ENCODE assay signal across 33 mouse cellular contexts in genomic region chr8:116801313-116801712, GRCm38 (mm10).
A peak's percentile ranks its signal among the peaks of the same experiment; 100 is the strongest.
DNase-seq lines count a peak whose midpoint lies in the region; ATAC-seq and TF ChIP-seq lines count a peak whose summit lies in the region.
"Had no signal": no experiment of that assay in that cellular context is flagged by ENCODE, and none has a peak within 500 bp of the region (broad histone marks: within the 10 kb centered on the region; RNA-seq: fewer than 3 reads in every experiment).

No protein-coding gene starts in this region.

- TF ChIP-seq CTCF in CH12.LX (conservative IDR thresholded peaks at IDR 0.05 in 1 of 2, IDR thresholded peaks at IDR 0.05 in 1 of 2; ENCODE audit: low read depth in 2 of 2, low read length in 2 of 2) (no peak), ES-Bruce4 (IDR thresholded peaks at IDR 0.05; ENCODE audit: low read depth, low read length) (no peak)

- H3K4me3 ChIP-seq in CH12.LX (replicated peaks in 1 of 3; ENCODE audit: low read depth in 2 of 3, low read length in 2 of 3, poor library complexity in 1 of 3) (peak overlapping the region in 1 of 3 experiments; percentile 46), ES-Bruce4 (ENCODE audit: low read depth, low read length) (peak overlapping the region; percentile 52)
- no peak overlapping the region for H3K4me3 ChIP-seq in midbrain, embryonic 14.5 days (replicated peaks; ENCODE audit: low read depth, low read length)
- H3K4me3 ChIP-seq: embryonic facial prominence, embryonic 12.5 days; forebrain, embryonic 15.5 days; heart, embryonic 12.5 days; hindbrain, embryonic 13.5 days; myocyte; neural tube, embryonic 12.5 days; stomach, embryonic 15.5 days had no signal

- no peaks in the 10 kb centered on the region for H3K27me3 ChIP-seq in CH12.LX (replicated peaks)
- no peaks in the 10 kb centered on the region for H3K27me3 ChIP-seq in ES-Bruce4 (ENCODE audit: control insufficient read depth, insufficient read depth, low read length, poor library complexity, severe bottlenecking)
- no peaks in the 10 kb centered on the region for H3K27me3 ChIP-seq in midbrain, embryonic 14.5 days (ENCODE audit: control insufficient read depth, insufficient read depth, low read length)
- H3K27me3 ChIP-seq: embryonic facial prominence, embryonic 12.5 days; forebrain, embryonic 15.5 days; heart, embryonic 12.5 days; hindbrain, embryonic 13.5 days; neural tube, embryonic 12.5 days; stomach, embryonic 15.5 days had no signal

- in situ Hi-C loops in CH12.LX (cut with MboI; ENCODE audit: low pct_ligation_motif_present, low pct_unique_long_range_greater_than_20kb, low sequenced_read_pairs), result no loop called here

- H3K4me1 ChIP-seq in CH12.LX (ENCODE audit: control insufficient read depth in 1 of 2, insufficient read depth in 2 of 2) (peaks cover 4 to 23% of the 10 kb centered on the region in 2 experiments), ES-Bruce4 (ENCODE audit: control insufficient read depth, insufficient read depth, low read length) (no peaks in the 10 kb centered on the region)
- H3K4me1 ChIP-seq in midbrain, embryonic 14.5 days (ENCODE audit: control insufficient read depth, insufficient read depth, low read length), result no peaks in the 10 kb centered on the region
- H3K4me1 ChIP-seq: embryonic facial prominence, embryonic 12.5 days; forebrain, embryonic 15.5 days; heart, embryonic 12.5 days; hindbrain, embryonic 13.5 days; neural tube, embryonic 12.5 days; stomach, embryonic 15.5 days had no signal

- TF ChIP-seq POLR2A in CH12.LX (IDR thresholded peaks at IDR 0.05; ENCODE audit: low read depth, low read length) (no peak), ES-Bruce4 (IDR thresholded peaks at IDR 0.05; ENCODE audit: insufficient read depth, low read length) (no peak)

- WGBS in midbrain, embryonic 14.5 days, result 97% methylated on average over 32 of the region's 32 CpGs

- no peak overlapping the region for H3K9ac ChIP-seq in CH12.LX (ENCODE audit: insufficient read depth, low read depth)
- no peak overlapping the region for H3K9ac ChIP-seq in ES-Bruce4 (ENCODE audit: low read depth, poor library complexity, severe bottlenecking)
- H3K9ac ChIP-seq in midbrain, embryonic 14.5 days (replicated peaks; ENCODE audit: low read length), result no peak overlapping the region
- H3K9ac ChIP-seq: embryonic facial prominence, embryonic 12.5 days; forebrain, embryonic 15.5 days; heart, embryonic 12.5 days; hindbrain, embryonic 13.5 days; liver, embryonic 14.5 days; neural tube, embryonic 12.5 days; stomach, embryonic 15.5 days had no signal

- H3K9me3 ChIP-seq in CH12.LX (replicated peaks; ENCODE audit: low read length) (peaks cover 22% of the 10 kb centered on the region), ES-Bruce4 (replicated peaks; ENCODE audit: control insufficient read depth, insufficient read depth, low read length, poor library complexity, severe bottlenecking) (peaks cover 12% of the 10 kb centered on the region)
- no peaks in the 10 kb centered on the region for H3K9me3 ChIP-seq in midbrain, embryonic 14.5 days (ENCODE audit: control insufficient read depth, low read length)
- H3K9me3 ChIP-seq: embryonic facial prominence, embryonic 12.5 days; forebrain, embryonic 15.5 days; hindbrain, embryonic 13.5 days; neural tube, embryonic 12.5 days; stomach, embryonic 15.5 days had no signal

- H3K4me2 ChIP-seq in CH12.LX (ENCODE audit: insufficient read depth, low read depth, poor library complexity, severe bottlenecking), result no peak overlapping the region
- H3K4me2 ChIP-seq in midbrain, embryonic 14.5 days (ENCODE audit: low read length), result no peak overlapping the region
- H3K4me2 ChIP-seq: embryonic facial prominence, embryonic 12.5 days; forebrain, embryonic 15.5 days; heart, embryonic 12.5 days; hindbrain, embryonic 13.5 days; midbrain, embryonic 11.5 days; neural tube, embryonic 12.5 days; stomach, embryonic 15.5 days had no signal

- no peak for TF ChIP-seq EP300 in CH12.LX (IDR thresholded peaks at IDR 0.05; ENCODE audit: low read length)
- TF ChIP-seq EP300 in ES-Bruce4 (IDR thresholded peaks at IDR 0.05; ENCODE audit: insufficient read depth, low read depth, low read length), result no peak

- H3K36me3 ChIP-seq in CH12.LX (replicated peaks in 1 of 2; ENCODE audit: control insufficient read depth in 1 of 2, insufficient read depth in 1 of 2, low read length in 1 of 2), result no peaks in the 10 kb centered on the region
- no peaks in the 10 kb centered on the region for H3K36me3 ChIP-seq in ES-Bruce4 (ENCODE audit: control insufficient read depth, insufficient read depth, low read length, poor library complexity, severe bottlenecking)
- H3K36me3 ChIP-seq in midbrain, embryonic 14.5 days (ENCODE audit: control insufficient read depth, insufficient read depth, low read length), result no peaks in the 10 kb centered on the region
- H3K36me3 ChIP-seq: embryonic facial prominence, embryonic 12.5 days; forebrain, embryonic 15.5 days; heart, embryonic 12.5 days; hindbrain, embryonic 13.5 days; neural tube, embryonic 12.5 days; stomach, embryonic 15.5 days had no signal

- dilution Hi-C loops in CH12.LX (cut with MboI; ENCODE audit: extremely low pct_ligation_motif_present, extremely low pct_unique_long_range_greater_than_20kb, low sequenced_read_pairs), result no loop called here

- ATAC-seq in frontal cortex, adult (ENCODE audit: low TSS enrichment), result peak; percentile 9; the same call in 1 of the 2 replicates
- no peak for ATAC-seq in midbrain, embryonic 14.5 days (ENCODE audit: low FRiP score, low TSS enrichment)
- ATAC-seq: CD4-positive, CD25-positive, alpha-beta regulatory T cell, adult 4 months; forebrain, embryonic 15.5 days; intestine, embryonic 16.5 days had no signal

- no peak for TF ChIP-seq RAD21 in CH12.LX (IDR thresholded peaks at IDR 0.05; ENCODE audit: low read depth, low read length)

- no peak for DNase-seq in frontal cortex, postnatal 14 days (ENCODE audit: low spot score in 2 of 2)
- DNase-seq in CH12.LX (ENCODE audit: extremely low read depth) (no peak), WW6 (ENCODE audit: low read depth, low spot score) (peak; percentile 29)
- no peak for DNase-seq in midbrain, embryonic 14.5 days
- DNase-seq in layer of hippocampus, postnatal 25 days (ENCODE audit: extremely low spot score in 1 of 2, low spot score in 1 of 2), result no peak
- DNase-seq: adrenal gland, postnatal 25 days; cerebellum, adult 18-20 months; embryo, embryonic 11 days; gastrocnemius, postnatal 25 days; heart, adult 18-20 months; heart, postnatal 4 days; kidney, adult 8-10 months; layer of hippocampus, adult 9-11 months; liver; lung, adult 2 months; lung, postnatal 10 days; thymus, adult 2 months; thymus, postnatal 36 days had no signal

- H3K79me2 ChIP-seq in CH12.LX (replicated peaks; ENCODE audit: control insufficient read depth, extremely low read depth, insufficient read depth, poor library complexity, severe bottlenecking), result no peaks in the 10 kb centered on the region

- H3K27ac ChIP-seq in CH12.LX (ENCODE audit: insufficient read depth, low read depth) (peak overlapping the region; percentile 59; the same call in 1 of the 2 replicates), ES-Bruce4 (ENCODE audit: insufficient read depth, low read length) (no peak overlapping the region)
- H3K27ac ChIP-seq in midbrain, embryonic 14.5 days (replicated peaks; ENCODE audit: low read depth, low read length), result no peak overlapping the region
- H3K27ac ChIP-seq: embryonic facial prominence, embryonic 12.5 days; forebrain, embryonic 15.5 days; hindbrain, embryonic 13.5 days; kidney, postnatal 0 days; liver, embryonic 14.5 days; macrophage; neural tube, embryonic 12.5 days; stomach, embryonic 15.5 days had no signal

TF ChIP-seq in CH12.LX, 34 proteins besides CTCF, POLR2A, EP300 and RAD21:
- TF ChIP-seq ELF1 (IDR thresholded peaks at IDR 0.05; ENCODE audit: low read depth, low read length) (no peak), MAFK (IDR thresholded peaks at IDR 0.05; ENCODE audit: insufficient replicate concordance, low read length) (no peak), POLR2AphosphoS2 (IDR thresholded peaks at IDR 0.05; ENCODE audit: low read depth, low read length) (no peak), NELFE (IDR thresholded peaks at IDR 0.05; ENCODE audit: low read depth, low read length) (no peak), RCOR1 (conservative IDR thresholded peaks at IDR 0.05; ENCODE audit: low read depth, low read length) (no peak), CHD1 (IDR thresholded peaks at IDR 0.05; ENCODE audit: low read depth, low read length) (no peak)
